Mouse (Mus musculus) limb, embryonic 10.5 days (tissue): ENCODE measurements around the gene Enho. TPM values are rescaled to one million over a fixed set of nuclear protein-coding genes. Genes with fewer than 3 reads are reported as not detected.

Experiments used
- DNase-seq: peaks from one replicate; pipeline ENCODE4 v3.0.0-alpha.2; 2017; ENCODE audit warnings: low spot score
- H3K27ac ChIP-seq: fragments of 300-500 bp; sonication (generic); 2 replicates; pipeline ENCODE4 v1.5.1; 2016; ENCODE audit warnings: mild to moderate bottlenecking
- H3K27me3 ChIP-seq: fragments of 300-500 bp; sonication (generic); 2 replicates; pipeline ENCODE4 v1.6.1; 2016; ENCODE audit warnings: low read depth, mild to moderate bottlenecking; ENCODE audit not compliant: poor library complexity, severe bottlenecking
- H3K36me3 ChIP-seq: fragments of 300-500 bp; sonication (generic); 2 replicates; pipeline ENCODE4 v1.6.1; 2016; ENCODE audit warnings: mild to moderate bottlenecking, moderate library complexity
- H3K4me1 ChIP-seq: fragments of 300-500 bp; sonication (generic); 2 replicates; pipeline ENCODE4 v1.6.1; 2016
- H3K4me3 ChIP-seq: fragments of 300-500 bp; sonication (generic); 2 replicates; pipeline ENCODE4 v1.5.1; 2016; ENCODE audit warnings: mild to moderate bottlenecking, moderate library complexity
- H3K9me3 ChIP-seq: fragments of 300-500 bp; sonication (generic); replicated peaks from 2 replicates; pipeline ENCODE4 v1.6.1; 2016; ENCODE audit warnings: mild to moderate bottlenecking
- WGBS: fragments of 180-500 bp; shearing (Covaris S2); methylation state at CpG from one replicate; pipeline ENCODE4 v1.1.7; 2016; 5-methylcytosine and 5-hydroxymethylcytosine counted together
- polyA plus RNA-seq: library from polyadenylated mRNA; unstranded; fragments of >200 nt; fragmentation: Nextera tagmentation; extraction: Ambion mirVana; gene quantifications from 2 replicates; pipeline ENCODE4 v1.2.1, GENCODE M21; 2016

Gene Enho
- polyA plus RNA-seq, 1 experiment from 2014 or later, result 24.2 TPM

DNA sequence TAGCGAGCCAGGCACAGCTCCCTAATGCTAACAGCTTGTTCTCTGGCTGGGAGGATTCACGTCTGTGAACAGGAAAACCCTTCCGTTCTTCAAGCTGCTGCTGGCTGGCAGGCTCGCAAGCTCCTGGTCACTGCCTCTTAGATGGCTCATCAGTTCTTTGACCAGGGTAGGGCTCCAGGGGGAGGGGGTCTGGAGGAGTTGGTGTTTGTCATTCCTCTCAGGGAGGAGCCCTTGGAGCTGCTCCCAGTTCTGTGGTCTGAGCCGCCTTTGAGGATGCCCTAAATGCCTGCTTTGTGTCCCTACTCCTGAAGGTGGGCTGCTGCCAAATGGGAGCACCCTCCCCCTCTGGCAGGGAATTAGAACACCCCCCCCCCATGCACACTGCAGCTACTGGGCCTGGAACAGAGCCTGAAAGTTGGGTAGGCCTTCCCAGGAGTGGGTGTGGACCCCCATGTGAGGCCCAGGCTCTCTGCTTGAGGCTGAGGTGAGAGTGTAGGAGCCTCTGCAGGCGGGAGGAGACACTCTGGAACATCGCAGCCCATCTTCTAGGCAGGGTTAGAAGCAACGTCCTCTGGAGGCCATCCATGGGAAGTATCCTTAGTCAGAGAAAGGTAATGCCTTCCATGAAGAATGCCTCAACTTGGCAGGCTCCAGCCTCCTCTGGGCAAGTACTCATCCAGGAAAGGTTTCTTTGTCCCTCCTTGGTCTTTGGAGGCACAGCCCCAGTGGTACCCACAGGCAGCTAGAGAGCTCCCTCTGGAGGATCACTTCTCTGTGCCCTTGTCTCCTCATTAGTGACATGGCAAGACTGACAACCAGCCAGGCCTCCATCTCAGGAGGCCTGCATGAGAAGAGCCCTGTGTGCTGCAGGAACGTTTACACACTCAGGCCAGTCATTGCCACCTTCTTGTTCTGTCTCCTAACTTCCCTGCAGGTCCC lies 24.2 kb downstream of the Enho start:
- Histone ChIP-seq H3K4me3 (no peak overlapping the region), H3K27ac (no peak overlapping the region), H3K27me3 (peaks cover 73% of the 10 kb centered on the region), H3K9me3 (no peaks in the 10 kb centered on the region), H3K4me1 (peaks cover 27% of the 10 kb centered on the region), H3K36me3 (no peaks in the 10 kb centered on the region)
- no peak for DNase-seq
- WGBS, result 67% methylated on average over 9 of the region's 9 CpGs

DNA sequence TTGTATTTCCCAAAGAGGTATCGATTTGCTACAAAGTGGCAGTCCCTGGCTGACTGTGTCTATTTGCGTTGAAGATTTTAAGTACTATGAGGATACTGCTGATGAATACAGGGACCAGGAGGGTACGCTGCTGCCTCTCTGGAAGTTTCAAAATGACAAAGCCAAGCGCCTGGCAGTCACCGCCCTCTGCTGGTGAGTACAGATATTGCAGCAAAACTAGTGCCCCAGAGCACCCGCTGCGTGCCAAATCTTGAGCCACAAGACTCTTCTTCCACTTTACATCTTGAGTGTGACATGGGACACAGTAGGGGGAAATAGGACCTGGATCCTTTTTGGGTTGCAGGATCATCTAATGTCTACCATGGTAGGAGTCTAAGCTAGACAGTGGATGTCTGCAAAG lies 26.0 kb downstream of the Enho start:
- Histone ChIP-seq H3K4me3 (no peak overlapping the region), H3K4me1 (peaks cover 22% of the 10 kb centered on the region), H3K27ac (no peak overlapping the region), H3K36me3 (no peaks in the 10 kb centered on the region), H3K9me3 (no peaks in the 10 kb centered on the region), H3K27me3 (peaks cover 60% of the 10 kb centered on the region)
- DNase-seq, result peak; percentile 84
- 11% methylated on average over 7 of the region's 7 CpGs for WGBS

DNA sequence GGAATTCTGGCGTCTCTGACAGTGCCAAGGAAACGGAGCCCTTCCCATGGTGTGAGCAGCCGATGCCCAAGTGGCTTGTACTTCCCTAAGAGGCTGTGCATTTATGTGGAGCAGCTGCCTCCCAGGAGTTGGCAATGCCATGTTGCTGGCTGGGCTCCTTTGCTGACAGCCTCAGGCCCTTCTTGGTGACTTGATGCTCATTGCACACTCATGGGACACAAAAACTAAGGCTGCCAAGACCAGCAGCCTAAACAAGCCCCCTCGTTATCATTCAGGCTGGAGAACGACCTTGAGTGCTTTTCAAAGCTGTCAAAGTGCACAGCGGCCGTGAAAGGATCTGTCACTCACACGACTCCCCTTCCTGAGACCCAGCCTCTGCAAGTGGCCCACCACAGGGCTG lies 28.0 kb downstream of the Enho start:
- no peak overlapping the region for H3K4me3 ChIP-seq
- 64% methylated on average over 8 of the region's 8 CpGs for WGBS
- peaks cover 43% of the 10 kb centered on the region for H3K27me3 ChIP-seq
- H3K4me1 ChIP-seq, result peaks cover 7% of the 10 kb centered on the region; the same call in 1 of the 2 replicates
- no peak for DNase-seq
- H3K27ac ChIP-seq, result no peak overlapping the region
- no peaks in the 10 kb centered on the region for H3K36me3 ChIP-seq
- H3K9me3 ChIP-seq, result no peaks in the 10 kb centered on the region

DNA sequence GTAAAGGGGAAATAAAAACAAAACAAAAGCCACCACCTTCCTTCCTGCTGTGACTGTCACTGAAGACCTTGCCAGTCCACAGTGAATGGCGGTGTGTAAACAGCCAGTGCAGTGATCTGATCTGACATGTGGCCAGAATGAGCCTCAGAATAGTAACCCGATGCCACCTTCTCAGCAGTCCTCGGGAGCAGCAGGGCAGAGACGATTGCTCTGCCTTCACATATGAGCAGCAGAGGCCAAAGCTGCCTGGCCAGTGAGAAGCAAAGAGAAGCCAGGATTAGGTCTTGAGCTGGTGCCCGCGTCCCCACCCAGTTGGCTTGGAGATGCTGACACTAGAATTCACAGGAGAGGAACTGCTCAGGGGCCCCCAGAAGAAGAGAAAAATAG lies 29.5 kb downstream of the Enho start:
- Histone ChIP-seq H3K27ac (no peak overlapping the region), H3K4me3 (no peak overlapping the region), H3K4me1 (peaks cover 7% of the 10 kb centered on the region; the same call in 1 of the 2 replicates), H3K27me3 (peaks cover 28% of the 10 kb centered on the region), H3K9me3 (no peaks in the 10 kb centered on the region), H3K36me3 (no peaks in the 10 kb centered on the region)
- no peak for DNase-seq
- WGBS, result 42% methylated on average over 6 of the region's 6 CpGs

DNA sequence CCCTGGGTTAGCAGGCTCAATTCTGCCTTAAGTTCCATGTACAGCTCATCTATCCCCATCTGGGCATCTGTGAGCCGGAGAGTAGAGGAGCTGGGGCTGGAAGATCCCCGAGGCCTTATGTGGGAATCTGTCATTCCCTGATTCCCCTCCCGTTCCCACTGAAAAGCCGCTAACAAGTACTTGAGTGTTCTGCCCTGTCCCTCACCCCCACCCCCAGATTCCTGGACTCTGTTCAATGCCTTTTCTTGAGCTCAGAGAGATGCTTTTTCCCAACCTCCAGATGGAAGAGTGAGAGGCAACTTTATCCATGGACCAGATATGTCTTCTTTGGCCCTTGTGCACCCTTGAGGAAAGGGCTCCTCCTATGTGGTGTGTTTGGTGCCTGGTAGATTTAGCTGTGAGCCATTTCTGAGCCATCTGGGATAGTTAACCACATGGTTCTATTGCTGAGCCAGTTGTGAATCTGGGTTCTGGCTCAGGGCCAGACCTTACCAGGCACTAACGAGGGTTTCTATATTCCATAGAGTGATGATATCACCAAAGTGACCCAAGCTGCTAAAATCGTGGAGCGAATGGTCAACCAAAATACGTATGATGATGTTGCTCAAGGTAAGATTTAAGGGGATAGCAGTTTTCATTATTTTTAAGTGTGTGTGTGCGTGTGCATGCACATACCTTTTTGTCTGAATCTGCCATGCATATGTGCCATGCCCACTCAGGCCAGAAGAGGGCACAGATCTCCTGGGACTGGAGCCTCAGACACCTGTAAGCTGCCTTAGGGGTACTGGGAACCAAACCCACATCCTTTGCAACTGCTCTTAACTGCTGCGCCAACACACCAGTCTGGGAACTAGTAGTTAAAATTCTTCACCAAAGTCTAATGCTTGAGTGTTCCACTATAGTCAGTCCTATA lies 30.2 kb downstream of the Enho start:
- peaks cover 7% of the 10 kb centered on the region; the same call in 1 of the 2 replicates for H3K4me1 ChIP-seq
- no peak for DNase-seq
- whole genome bisulfite sequencing, result 87% methylated on average over 10 of the region's 10 CpGs
- H3K27ac ChIP-seq, result no peak overlapping the region
- peaks cover 22% of the 10 kb centered on the region for H3K27me3 ChIP-seq
- no peaks in the 10 kb centered on the region for H3K36me3 ChIP-seq
- no peak overlapping the region for H3K4me3 ChIP-seq
- H3K9me3 ChIP-seq, result no peaks in the 10 kb centered on the region

DNA sequence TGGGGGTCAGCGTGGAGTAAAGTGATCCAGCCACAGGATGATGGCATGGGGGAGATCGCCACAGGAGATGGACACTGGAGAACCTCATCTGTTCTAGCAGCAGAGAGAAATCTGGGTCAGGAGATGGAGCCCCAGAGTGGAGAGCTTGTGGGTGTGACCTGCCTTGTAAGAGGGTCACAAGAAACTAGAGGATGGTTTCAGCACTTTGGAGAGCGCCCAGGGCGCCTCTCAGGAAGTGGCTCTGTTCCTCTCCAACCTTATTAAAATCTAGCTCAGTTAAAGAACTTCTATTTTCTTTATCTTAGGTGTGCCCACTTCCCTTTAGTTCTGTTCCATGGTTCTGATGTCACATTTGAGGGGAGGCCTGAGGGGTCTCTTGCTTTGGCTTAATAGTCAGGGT lies 33.3 kb downstream of the Enho start:
- peaks cover 37% of the 10 kb centered on the region for H3K27me3 ChIP-seq
- peak; percentile 82 for DNase-seq
- WGBS, result 44% methylated on average over 4 of the region's 4 CpGs

DNA sequence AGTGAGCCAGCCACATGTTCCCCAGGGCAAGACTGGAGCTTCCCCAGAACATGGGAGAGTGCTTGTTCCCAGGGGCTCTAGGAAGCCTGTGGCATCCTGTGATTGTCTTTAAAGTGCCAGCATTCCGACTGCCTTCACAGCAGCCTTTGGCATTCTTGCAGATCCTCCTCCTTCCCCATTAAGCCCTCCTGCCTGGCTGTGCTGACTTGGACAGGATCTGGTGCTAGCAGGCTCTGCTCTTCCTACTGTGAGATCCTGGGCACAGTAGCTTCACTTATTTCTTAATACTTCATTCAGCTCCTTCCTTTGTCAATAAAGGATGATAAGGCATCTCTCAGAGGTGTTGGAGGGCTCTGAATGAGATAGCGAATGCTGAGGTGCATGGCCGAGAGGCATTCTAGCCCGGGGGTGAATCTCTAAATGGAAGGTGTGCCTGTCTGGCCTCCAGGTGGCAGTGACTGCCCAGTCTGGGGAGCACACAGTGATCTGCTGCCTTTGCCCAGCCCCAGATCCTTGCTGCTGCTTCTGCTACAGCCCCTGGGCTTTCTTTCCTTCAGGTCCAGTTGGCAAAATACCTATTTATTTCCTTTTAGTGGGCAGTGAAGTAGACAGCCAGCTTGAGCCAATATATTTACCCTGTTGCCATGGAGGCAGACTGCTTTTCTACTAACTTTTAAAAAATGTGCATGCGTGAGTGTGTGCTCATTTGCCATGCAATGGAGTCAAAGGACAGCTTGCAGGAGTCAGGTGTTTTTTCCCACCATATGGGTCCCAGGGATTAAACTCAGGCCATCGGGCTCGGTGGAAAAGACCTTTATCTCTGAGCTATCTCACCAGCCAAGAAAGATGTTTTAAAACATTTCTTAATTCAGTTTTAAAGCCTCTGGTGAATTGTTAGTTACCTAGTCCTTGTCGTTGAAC lies 35.4 kb downstream of the Enho start:
- no peaks in the 10 kb centered on the region for H3K9me3 ChIP-seq
- H3K36me3 ChIP-seq, result no peaks in the 10 kb centered on the region
- WGBS, result 52% methylated on average over 8 of the region's 8 CpGs
- no peak overlapping the region for H3K4me3 ChIP-seq
- H3K4me1 ChIP-seq, result no peaks in the 10 kb centered on the region
- peaks cover 27% of the 10 kb centered on the region; the same call in 1 of the 2 replicates for H3K27me3 ChIP-seq
- DNase-seq, result no peak
- no peak overlapping the region for H3K27ac ChIP-seq

More for the DNA sequence above, 33.3 kb downstream of the Enho start:
- no peaks in the 10 kb centered on the region for H3K4me1 ChIP-seq
- H3K4me3 ChIP-seq, result no peak overlapping the region
- H3K36me3 ChIP-seq, result no peaks in the 10 kb centered on the region
- no peaks in the 10 kb centered on the region for H3K9me3 ChIP-seq
- H3K27ac ChIP-seq, result no peak overlapping the region

DNA sequence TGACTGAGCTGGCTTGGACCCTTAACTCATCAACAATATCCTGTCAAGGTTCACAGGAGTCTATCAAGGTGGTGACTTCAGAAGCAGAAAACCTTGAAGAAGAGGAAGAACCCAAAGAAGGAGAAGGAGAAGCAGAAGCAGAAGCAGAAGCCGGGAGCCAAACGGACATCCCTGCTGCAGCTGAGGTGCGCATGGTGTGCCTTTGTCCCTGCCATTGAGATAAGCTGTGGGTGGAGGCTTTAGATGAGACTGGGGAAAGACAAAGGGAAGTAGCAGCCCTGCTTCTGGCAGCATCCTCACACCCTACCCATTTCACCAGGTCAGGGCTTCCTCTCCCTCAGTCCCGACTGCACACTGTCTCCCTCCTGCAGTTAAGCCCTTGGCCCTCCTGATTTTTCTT lies 37.3 kb downstream of the Enho start:
- Histone ChIP-seq H3K4me1 (no peaks in the 10 kb centered on the region), H3K27ac (no peak overlapping the region), H3K27me3 (peaks cover 32% of the 10 kb centered on the region), H3K4me3 (no peak overlapping the region), H3K9me3 (no peaks in the 10 kb centered on the region), H3K36me3 (no peaks in the 10 kb centered on the region)
- DNase-seq, result no peak
- 64% methylated on average over 4 of the region's 4 CpGs for WGBS

Other genes with a start within 250 kb of the Enho start
- gene Kif24, start 175.4 kb downstream of the Enho start, polyA plus RNA-seq, result 14.1 and 14.5 TPM in 2 replicates
- gene Nudt2, start 175.2 kb downstream of the Enho start, polyA plus RNA-seq, result 54.3 and 56.9 TPM in 2 replicates
- gene AI464131, start 137.2 kb downstream of the Enho start, polyA plus RNA-seq, result 3.4 and 5.2 TPM in 2 replicates
- 4.3 and 7.3 TPM in 2 replicates for gene 1110017D15Rik, start 123.0 kb downstream of the Enho start, polyA plus RNA-seq
- 1.1 and 1.9 TPM in 2 replicates for gene Fam219a, start 70.8 kb downstream of the Enho start, polyA plus RNA-seq
- 0.93 and 1.7 TPM in 2 replicates for gene Dnaic1, start 70.5 kb downstream of the Enho start, polyA plus RNA-seq
- gene Cntfr, start 56.8 kb upstream of the Enho start, polyA plus RNA-seq, result 6.1 and 7.8 TPM in 2 replicates
- gene Il11ra1, start 59.7 kb upstream of the Enho start, polyA plus RNA-seq, result 202 and 253 TPM in 2 replicates
- gene Rpp25l, start 73.2 kb upstream of the Enho start, polyA plus RNA-seq, result 93.6 and 101 TPM in 2 replicates
- 118 and 123 TPM in 2 replicates for gene Dctn3, start 82.8 kb upstream of the Enho start, polyA plus RNA-seq
- not detected in 2 replicates for gene Arid3c, start 90.8 kb upstream of the Enho start, polyA plus RNA-seq
- 33.7 and 37.6 TPM in 2 replicates for gene Galt, start 114.9 kb upstream of the Enho start, polyA plus RNA-seq
- 83.7 and 91.1 TPM in 2 replicates for gene Sigmar1, start 115.8 kb upstream of the Enho start, polyA plus RNA-seq
- 26.7 and 35.6 TPM in 2 replicates for gene Ccl27a, start 133.9 kb upstream of the Enho start, polyA plus RNA-seq